Mouse (Mus musculus) lung, postnatal 0 days (tissue): ENCODE results near the gene Hmcn1. TPM values are rescaled to one million over a fixed set of nuclear protein-coding genes. Genes with fewer than 3 reads are reported as not detected.

ENCODE experiments used
- ATAC-seq: fragments of 200-750 bp; cut with Nextera tagmentation; 2 replicates; pipeline ENCODE4 v1.8.0; 2017; ENCODE audit warnings: moderate library complexity
- DNase-seq: peaks from one replicate; pipeline ENCODE4 v3.0.0-alpha.2; 2016; ENCODE audit warnings: low spot score
- H3K27ac ChIP-seq: fragments of 300-500 bp; sonication (generic); 2 replicates; pipeline ENCODE4 v1.5.1; 2014; ENCODE audit warnings: antibody characterized with exemption, mild to moderate bottlenecking, low read length, mixed read lengths
- H3K27me3 ChIP-seq: fragments of 300-500 bp; sonication (generic); replicated peaks from 2 replicates; pipeline ENCODE4 v1.6.1; 2014; ENCODE audit warnings: low read length, mixed read lengths; ENCODE audit not compliant: insufficient read depth
- H3K36me3 ChIP-seq: fragments of 300-500 bp; sonication (generic); 2 replicates; pipeline ENCODE4 v1.6.1; 2014; ENCODE audit warnings: low read length, mixed read lengths; ENCODE audit not compliant: insufficient read depth
- H3K4me1 ChIP-seq: fragments of 300-500 bp; sonication (generic); 2 replicates; pipeline ENCODE4 v1.6.1; 2014; ENCODE audit warnings: antibody characterized with exemption, low read depth, low read length, mixed read lengths; ENCODE audit not compliant: insufficient read depth
- H3K4me2 ChIP-seq: fragments of 300-500 bp; sonication (generic); replicated peaks from 2 replicates; pipeline ENCODE4 v1.6.1; 2014; ENCODE audit warnings: low read depth, mild to moderate bottlenecking, low read length, moderate library complexity, mixed read lengths
- H3K4me3 ChIP-seq: fragments of 300-500 bp; sonication (generic); 2 replicates; pipeline ENCODE4 v1.5.1; 2014; ENCODE audit warnings: low read depth, low read length
- H3K9ac ChIP-seq: fragments of 300-500 bp; sonication (generic); replicated peaks from 2 replicates; pipeline ENCODE4 v1.6.1; 2014; ENCODE audit warnings: low read depth, mild to moderate bottlenecking
- H3K9me3 ChIP-seq: fragments of 300-500 bp; sonication (generic); 2 replicates; pipeline ENCODE4 v1.6.1; 2016; ENCODE audit warnings: low read length, mixed read lengths
- CTCF ChIP-seq: IDR thresholded peaks from 2 replicates; pipeline ENCODE4 v1.5.1; 2016; ENCODE audit warnings: antibody characterized with exemption, mild to moderate bottlenecking
- EP300 ChIP-seq: IDR thresholded peaks from 2 replicates; pipeline ENCODE4 v1.6.1; 2016; ENCODE audit warnings: antibody characterized with exemption, mild to moderate bottlenecking, control low read depth
- WGBS: fragments of 180-500 bp; shearing (Covaris S2); extraction: QIAGEN DNeasy Blood & Tissue Kit; methylation state at CpG from one replicate; pipeline ENCODE4 v1.1.7; 2014; 5-methylcytosine and 5-hydroxymethylcytosine counted together
- polyA plus RNA-seq: library from polyadenylated mRNA; unstranded; fragments of >200 nt; fragmentation: Nextera tagmentation; extraction: Ambion mirVana; gene quantifications from 2 replicates; pipeline ENCODE4 v1.2.1, GENCODE M21; 2015

Gene Hmcn1
- polyA plus RNA-seq, 1 experiment from 2014 or later, result 24.7 TPM

DNA sequence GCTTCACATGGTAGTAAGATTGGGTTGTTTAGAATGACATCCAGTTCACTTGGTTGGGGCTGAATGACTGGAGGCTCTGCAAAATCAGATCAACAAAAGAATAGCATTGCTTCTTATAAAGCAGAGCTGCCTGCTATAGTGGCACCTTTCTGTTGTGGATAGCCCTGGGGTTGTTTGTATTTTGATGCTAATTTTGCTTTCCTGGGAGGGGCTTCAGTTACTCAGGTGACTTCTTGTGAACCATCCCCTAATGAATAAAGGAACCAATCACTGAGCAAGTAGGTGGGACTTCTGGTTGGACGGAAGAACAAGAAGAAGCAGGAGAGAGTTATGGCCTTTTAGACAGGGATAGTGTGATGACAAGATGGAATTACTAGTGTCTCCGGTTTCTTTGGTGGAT lies 370.0 kb downstream of the Hmcn1 start:
- no peaks in the 10 kb centered on the region for H3K4me1 ChIP-seq
- no peak for ATAC-seq
- H3K4me3 ChIP-seq, result no peak overlapping the region
- H3K27ac ChIP-seq, result no peak overlapping the region
- 91% methylated on average over 2 of the region's 2 CpGs for WGBS
- DNase-seq, result no peak
- no peaks in the 10 kb centered on the region for H3K27me3 ChIP-seq
- no peaks in the 10 kb centered on the region for H3K36me3 ChIP-seq
- H3K9ac ChIP-seq, result no peak overlapping the region
- no peaks in the 10 kb centered on the region for H3K9me3 ChIP-seq
- no peak for TF ChIP-seq EP300
- no peak for TF ChIP-seq CTCF
- no peak overlapping the region for H3K4me2 ChIP-seq

DNA sequence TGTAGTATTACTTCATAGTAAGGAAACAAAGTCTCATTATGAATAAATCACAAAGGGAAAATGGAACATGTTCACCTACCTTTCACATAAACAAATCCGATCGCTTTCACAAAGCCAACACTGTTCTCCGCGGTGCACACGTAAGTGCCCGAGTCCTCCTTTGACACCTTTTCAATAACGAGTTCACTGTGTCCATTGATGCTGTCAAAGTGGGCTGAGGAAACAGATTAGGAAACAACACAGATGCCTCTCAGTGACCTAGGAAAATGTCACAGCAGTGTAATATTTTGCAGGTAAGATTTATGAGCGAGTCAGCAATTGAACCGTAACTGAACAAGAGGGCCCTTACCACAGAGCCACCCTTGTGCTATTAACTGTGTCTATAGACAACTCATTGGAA lies 382.7 kb downstream of the Hmcn1 start:
- Histone ChIP-seq H3K4me2 (no peak overlapping the region), H3K9ac (no peak overlapping the region), H3K9me3 (no peaks in the 10 kb centered on the region), H3K36me3 (no peaks in the 10 kb centered on the region), H3K27ac (no peak overlapping the region), H3K4me1 (no peaks in the 10 kb centered on the region), H3K27me3 (no peaks in the 10 kb centered on the region), H3K4me3 (no peak overlapping the region)
- WGBS, result 80% methylated on average over 9 of the region's 9 CpGs
- no peak for ATAC-seq
- no peak for DNase-seq
- no peak for TF ChIP-seq CTCF
- TF ChIP-seq EP300, result no peak

DNA sequence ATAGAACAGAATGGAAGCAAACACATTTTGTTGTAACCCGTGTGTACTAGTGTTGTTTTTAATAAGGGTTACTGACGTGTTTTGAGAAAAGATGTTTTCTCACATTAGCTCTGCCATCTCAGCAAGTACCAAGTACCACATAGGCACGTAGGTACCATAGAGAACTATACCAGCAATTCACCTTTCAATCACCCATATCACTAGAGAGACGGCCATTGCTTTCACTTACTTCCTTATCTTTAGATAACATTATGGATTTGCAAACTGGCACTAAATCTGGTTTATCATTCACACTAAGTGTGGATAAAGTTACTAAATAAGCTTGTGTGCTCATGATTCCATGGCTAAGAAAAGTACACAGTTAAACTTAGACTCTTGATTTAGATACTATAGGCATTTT lies 387.1 kb downstream of the Hmcn1 start:
- DNase-seq, result no peak
- H3K4me2 ChIP-seq, result no peak overlapping the region
- H3K4me3 ChIP-seq, result no peak overlapping the region
- no peak for TF ChIP-seq EP300
- TF ChIP-seq CTCF, result no peak
- WGBS, result 82% methylated on average over 4 of the region's 4 CpGs
- no peaks in the 10 kb centered on the region for H3K27me3 ChIP-seq
- H3K4me1 ChIP-seq, result no peaks in the 10 kb centered on the region
- H3K27ac ChIP-seq, result no peak overlapping the region
- no peak overlapping the region for H3K9ac ChIP-seq
- no peaks in the 10 kb centered on the region for H3K9me3 ChIP-seq
- no peak for ATAC-seq
- H3K36me3 ChIP-seq, result no peaks in the 10 kb centered on the region

DNA sequence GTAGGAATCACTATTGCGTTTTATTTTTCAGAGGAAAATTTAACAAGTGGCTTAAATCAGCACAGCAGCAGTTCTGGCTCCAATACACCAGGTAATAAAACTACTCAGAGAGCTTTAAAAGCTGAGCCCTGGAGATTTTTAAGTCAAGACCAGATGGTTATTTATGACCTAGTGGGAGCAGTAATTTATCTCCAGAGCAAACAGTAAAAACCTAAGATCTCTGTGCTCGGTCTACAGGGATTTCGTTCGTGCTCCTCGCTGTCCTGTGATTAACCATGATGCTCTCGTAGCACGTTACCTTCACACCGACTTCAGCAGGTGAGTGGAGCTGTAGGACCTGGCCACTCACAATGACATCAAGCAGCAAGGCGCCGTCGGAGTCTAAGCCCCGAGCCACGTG lies 399.6 kb downstream of the Hmcn1 start:
- no peaks in the 10 kb centered on the region for H3K9me3 ChIP-seq
- no peaks in the 10 kb centered on the region for H3K36me3 ChIP-seq
- 91% methylated on average over 13 of the region's 13 CpGs for WGBS
- H3K9ac ChIP-seq, result no peak overlapping the region
- TF ChIP-seq EP300 (no peak), CTCF (no peak)
- H3K4me3 ChIP-seq, result no peak overlapping the region
- no peak overlapping the region for H3K4me2 ChIP-seq
- H3K27me3 ChIP-seq, result no peaks in the 10 kb centered on the region
- H3K27ac ChIP-seq, result no peak overlapping the region
- ATAC-seq, result no peak
- no peak for DNase-seq
- H3K4me1 ChIP-seq, result no peaks in the 10 kb centered on the region

DNA sequence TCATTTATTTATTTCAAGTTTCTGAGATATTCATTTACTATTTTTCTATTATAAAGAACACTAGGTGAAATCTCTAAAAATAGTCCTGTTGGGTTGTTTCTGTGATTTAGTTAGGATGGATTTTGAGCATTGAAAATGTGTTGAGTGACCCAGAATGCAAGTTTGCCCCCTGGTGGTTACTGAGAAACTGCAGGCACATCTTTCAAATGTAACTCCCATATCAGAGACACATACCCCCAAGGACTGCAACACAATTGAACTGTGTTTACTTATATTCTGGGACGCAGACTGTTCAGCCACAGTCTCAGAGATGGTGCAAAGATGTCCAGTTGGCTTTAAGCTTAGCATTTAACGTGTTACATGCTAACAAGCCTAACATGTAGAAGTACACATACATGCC lies 402.0 kb downstream of the Hmcn1 start:
- Histone ChIP-seq H3K27me3 (no peaks in the 10 kb centered on the region), H3K9ac (no peak overlapping the region), H3K4me3 (no peak overlapping the region), H3K27ac (no peak overlapping the region), H3K36me3 (no peaks in the 10 kb centered on the region), H3K4me2 (no peak overlapping the region), H3K9me3 (no peaks in the 10 kb centered on the region), H3K4me1 (no peaks in the 10 kb centered on the region)
- WGBS, result 17% methylated on average over 2 of the region's 2 CpGs
- TF ChIP-seq EP300 (no peak), CTCF (peak; percentile 83)
- ATAC-seq, result no peak
- peak; percentile 50 for DNase-seq

DNA sequence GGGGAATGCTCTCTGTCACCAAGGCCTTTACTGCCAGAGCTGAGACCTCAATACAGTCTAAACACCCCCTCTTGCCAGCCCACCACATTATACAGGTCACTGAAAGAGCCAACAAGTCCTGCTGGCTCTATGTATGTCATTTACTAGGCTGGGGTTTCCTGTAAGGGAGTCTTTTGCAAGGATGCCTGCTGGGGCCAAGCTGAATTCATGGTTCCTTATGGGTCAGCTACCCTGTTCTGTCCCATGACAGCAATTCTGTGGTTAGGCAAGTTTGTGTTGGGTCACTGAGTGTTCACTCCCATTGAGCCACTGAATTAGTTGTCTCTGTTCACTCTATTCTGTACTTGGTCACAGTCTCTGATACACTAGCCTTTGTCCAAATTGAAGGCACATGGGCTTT lies 405.8 kb downstream of the Hmcn1 start:
- Histone ChIP-seq H3K9ac (no peak overlapping the region), H3K4me2 (no peak overlapping the region), H3K9me3 (no peaks in the 10 kb centered on the region), H3K4me3 (no peak overlapping the region), H3K27me3 (no peaks in the 10 kb centered on the region), H3K27ac (no peak overlapping the region), H3K4me1 (no peaks in the 10 kb centered on the region), H3K36me3 (no peaks in the 10 kb centered on the region)
- TF ChIP-seq CTCF (no peak), EP300 (no peak)
- ATAC-seq, result no peak
- no peak for DNase-seq

DNA sequence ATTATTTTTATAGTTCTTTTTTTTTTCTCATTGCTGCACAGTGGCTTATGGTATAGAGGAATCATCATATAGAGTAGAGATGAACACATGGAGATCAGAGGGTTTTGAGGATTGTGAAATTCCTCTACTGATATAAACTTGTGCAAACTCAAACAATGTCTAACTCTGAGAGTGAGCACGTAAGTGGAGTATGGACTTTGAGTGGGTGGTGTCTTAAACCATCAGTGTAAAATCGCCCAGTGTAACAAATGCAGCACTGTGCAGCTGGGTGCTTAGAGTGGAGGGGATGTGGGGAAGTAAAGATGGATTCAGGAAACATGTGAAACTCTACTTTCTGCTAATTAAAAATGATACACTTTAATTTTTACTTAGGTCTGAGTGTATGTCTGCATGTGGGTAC lies 408.8 kb downstream of the Hmcn1 start:
- TF ChIP-seq CTCF, result no peak
- TF ChIP-seq EP300, result no peak
- H3K9ac ChIP-seq, result no peak overlapping the region
- 52% methylated on average over 2 of the region's 2 CpGs for WGBS
- no peak overlapping the region for H3K4me2 ChIP-seq
- no peaks in the 10 kb centered on the region for H3K9me3 ChIP-seq
- H3K4me3 ChIP-seq, result no peak overlapping the region
- H3K27me3 ChIP-seq, result no peaks in the 10 kb centered on the region
- H3K4me1 ChIP-seq, result no peaks in the 10 kb centered on the region
- DNase-seq, result no peak
- no peaks in the 10 kb centered on the region for H3K36me3 ChIP-seq
- no peak for ATAC-seq
- no peak overlapping the region for H3K27ac ChIP-seq
